Mouse (Mus musculus): ENCODE measurements around the gene Edf1.

DNA sequence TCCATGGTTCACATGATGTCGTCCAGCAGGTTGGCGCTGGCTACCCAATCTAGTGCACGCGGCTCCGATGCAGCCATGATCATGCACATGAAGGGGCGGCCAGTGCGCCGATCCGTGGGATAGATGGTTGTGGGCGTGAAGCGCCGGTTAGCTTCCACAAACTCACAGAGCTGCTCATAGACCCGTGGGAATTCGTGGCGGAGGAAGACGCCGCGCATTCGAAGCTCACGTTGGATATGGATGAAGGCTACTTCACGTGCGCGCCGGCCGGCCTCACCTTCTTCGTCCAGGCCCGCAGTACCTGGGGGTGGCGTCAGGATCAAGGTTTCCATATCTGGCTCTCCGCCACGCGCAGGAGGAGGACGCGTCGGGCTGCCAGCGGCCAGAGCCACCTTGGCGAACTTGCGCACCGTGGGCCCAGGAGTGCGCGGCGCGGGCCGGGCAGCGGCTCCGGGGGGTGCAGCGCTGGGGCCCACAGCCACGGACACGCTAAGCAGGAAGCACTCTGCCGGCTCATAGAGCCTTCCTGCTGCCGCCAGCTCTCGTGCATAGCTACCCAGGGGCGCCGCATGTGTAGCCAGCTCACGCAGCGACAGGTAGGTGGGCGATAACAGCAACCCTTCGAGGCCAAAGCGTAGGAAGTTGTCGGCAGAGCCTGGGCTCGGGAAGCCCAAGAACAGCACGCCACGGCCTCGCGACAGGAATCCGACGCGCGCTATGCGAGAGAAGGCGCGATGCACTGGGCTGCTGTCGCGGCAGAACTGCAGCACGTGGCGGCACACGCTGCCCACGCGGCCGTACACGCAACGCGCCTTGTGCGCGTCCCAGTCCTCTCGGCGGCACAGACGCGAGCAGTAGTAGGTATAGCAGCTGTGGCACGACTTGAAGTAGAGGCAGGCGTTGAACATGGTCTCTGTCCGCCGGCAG lies 19.6 kb downstream of the Edf1 start:
- TF ChIP-seq CTCF (IDR thresholded peaks at IDR 0.05; ENCODE audit: extremely low read depth, insufficient read depth, low read length) (no peak), POLR2A (IDR thresholded peaks at IDR 0.05; ENCODE audit: extremely low read depth, insufficient read depth, low read length) (no peak)

Measured in cortical plate, adult 2 months (tissue).